Mouse (Mus musculus) small intestine, adult 2 months (tissue): ENCODE data around the gene St7. TPM values are rescaled to one million over a fixed set of nuclear protein-coding genes. Genes with fewer than 3 reads are reported as not detected.

Source experiments
- H3K27ac ChIP-seq: fragments of 200-500 bp; 2 replicates; pipeline ENCODE4 v1.5.1; 2012; ENCODE audit warnings: low read depth, low read length, control low read depth, inconsistent platforms; ENCODE audit not compliant: insufficient read depth
- H3K27me3 ChIP-seq: fragments of 200-500 bp; 2 replicates; pipeline ENCODE4 v1.6.1; 2012; ENCODE audit warnings: mild to moderate bottlenecking, moderate library complexity, low read length, inconsistent platforms; ENCODE audit not compliant: control insufficient read depth, insufficient read depth
- H3K36me3 ChIP-seq: fragments of 200-500 bp; 2 replicates; pipeline ENCODE4 v1.6.1; 2012; ENCODE audit warnings: mild to moderate bottlenecking, low read length, control low read depth, inconsistent platforms; ENCODE audit not compliant: control insufficient read depth, insufficient read depth
- H3K4me1 ChIP-seq: fragments of 200-500 bp; 2 replicates; pipeline ENCODE4 v1.6.1; 2012; ENCODE audit warnings: low read length, inconsistent platforms, mixed read lengths; ENCODE audit not compliant: control insufficient read depth, insufficient read depth, insufficient read length
- H3K4me3 ChIP-seq: fragments of 200-500 bp; 2 replicates; pipeline ENCODE4 v1.5.1; 2012; ENCODE audit warnings: low read depth, mild to moderate bottlenecking, control low read depth, inconsistent platforms, low read length, moderate library complexity
- CTCF ChIP-seq: fragments of 200-500 bp; IDR thresholded peaks from 2 replicates; pipeline ENCODE4 v1.5.1; 2012; ENCODE audit warnings: low read depth, mild to moderate bottlenecking, control low read depth, inconsistent platforms, low read length, moderate library complexity, mixed read lengths; ENCODE audit not compliant: insufficient replicate concordance, insufficient read length; ENCODE audit errors: extremely low read depth
- POLR2A ChIP-seq: fragments of 200-500 bp; IDR thresholded peaks from 2 replicates; pipeline ENCODE4 v1.6.1; 2012; ENCODE audit warnings: low read depth, mild to moderate bottlenecking, control low read depth, inconsistent platforms, low read length, moderate library complexity
- WGBS: fragments of 180-500 bp; shearing (Covaris S2); methylation state at CpG from one replicate; pipeline ENCODE4 v1.1.7; 2018; 5-methylcytosine and 5-hydroxymethylcytosine counted together
- polyA plus RNA-seq: library from polyadenylated mRNA; depleted of rRNA; stranded (reverse); fragments of >200 nt; gene quantifications from 2 replicates; pipeline ENCODE4 v1.2.3, GENCODE M21; 2012

Gene St7
- polyA plus RNA-seq, 1 experiment: 3.3 TPM

GRCm38 (mm10) chr6:17823614-17824013 lies 130.9 kb downstream of the St7 start:
- WGBS: 96% methylated on average over 2 of the region's 2 CpGs
- H3K4me3 ChIP-seq: no peak overlapping the region
- peaks cover 2% of the 10 kb centered on the region; the same call in 1 of the 2 replicates for H3K4me1 ChIP-seq
- no peaks in the 10 kb centered on the region for H3K27me3 ChIP-seq
- no peaks in the 10 kb centered on the region for H3K36me3 ChIP-seq
- H3K27ac ChIP-seq: no peak overlapping the region
- TF ChIP-seq POLR2A (no peak), CTCF (no peak)

- H3K27ac ChIP-seq: no peak overlapping the region
- H3K36me3 ChIP-seq: no peaks in the 10 kb centered on the region
- H3K4me1 ChIP-seq: peaks cover 2% of the 10 kb centered on the region; the same call in 1 of the 2 replicates
- WGBS: 100% methylated on average over 1 of the region's 1 CpGs
- no peaks in the 10 kb centered on the region for H3K27me3 ChIP-seq
- TF ChIP-seq CTCF: no peak
- TF ChIP-seq POLR2A: no peak
- H3K4me3 ChIP-seq: no peak overlapping the region
Measured at GRCm38 (mm10) chr6:17824735-17825134, 132.0 kb downstream of the St7 start.

GRCm38 (mm10) chr6:17828382-17828781 lies 135.6 kb downstream of the St7 start:
- Histone ChIP-seq H3K36me3 (no peaks in the 10 kb centered on the region), H3K4me3 (no peak overlapping the region), H3K27me3 (no peaks in the 10 kb centered on the region), H3K4me1 (peaks cover 2% of the 10 kb centered on the region; the same call in 1 of the 2 replicates), H3K27ac (no peak overlapping the region)
- no peak for TF ChIP-seq CTCF
- TF ChIP-seq POLR2A: no peak
- WGBS: 82% methylated on average over 4 of the region's 4 CpGs

GRCm38 (mm10) chr6:17829981-17830380 lies 137.2 kb downstream of the St7 start:
- Histone ChIP-seq H3K4me1 (peaks cover 2% of the 10 kb centered on the region; the same call in 1 of the 2 replicates), H3K36me3 (no peaks in the 10 kb centered on the region), H3K4me3 (no peak overlapping the region), H3K27ac (no peak overlapping the region), H3K27me3 (no peaks in the 10 kb centered on the region)
- TF ChIP-seq CTCF (no peak), POLR2A (no peak)
- WGBS: 100% methylated on average over 1 of the region's 1 CpGs

GRCm38 (mm10) chr6:17834493-17834892 lies 141.8 kb downstream of the St7 start:
- no peaks in the 10 kb centered on the region for H3K27me3 ChIP-seq
- H3K4me1 ChIP-seq: no peaks in the 10 kb centered on the region
- WGBS: 30% methylated on average over 7 of the region's 7 CpGs
- no peak overlapping the region for H3K27ac ChIP-seq
- H3K36me3 ChIP-seq: no peaks in the 10 kb centered on the region
- H3K4me3 ChIP-seq: no peak overlapping the region
- TF ChIP-seq CTCF (no peak), POLR2A (no peak)

GRCm38 (mm10) chr6:17835693-17836092 lies 143.0 kb downstream of the St7 start:
- TF ChIP-seq POLR2A: no peak
- no peak for TF ChIP-seq CTCF
- Histone ChIP-seq H3K36me3 (no peaks in the 10 kb centered on the region), H3K27ac (no peak overlapping the region), H3K4me1 (no peaks in the 10 kb centered on the region), H3K4me3 (no peak overlapping the region), H3K27me3 (no peaks in the 10 kb centered on the region)
- WGBS: 67% methylated on average over 6 of the region's 6 CpGs

GRCm38 (mm10) chr6:17837676-17838075 lies 144.9 kb downstream of the St7 start:
- no peak for TF ChIP-seq POLR2A
- no peak for TF ChIP-seq CTCF
- no peaks in the 10 kb centered on the region for H3K27me3 ChIP-seq
- WGBS: 68% methylated on average over 1 of the region's 1 CpGs
- H3K4me1 ChIP-seq: no peaks in the 10 kb centered on the region
- H3K36me3 ChIP-seq: no peaks in the 10 kb centered on the region
- H3K4me3 ChIP-seq: no peak overlapping the region
- H3K27ac ChIP-seq: no peak overlapping the region

GRCm38 (mm10) chr6:17840431-17840830 lies 147.7 kb downstream of the St7 start:
- no peaks in the 10 kb centered on the region for H3K27me3 ChIP-seq
- no peak for TF ChIP-seq POLR2A
- no peak for TF ChIP-seq CTCF
- no peak overlapping the region for H3K27ac ChIP-seq
- H3K36me3 ChIP-seq: no peaks in the 10 kb centered on the region
- no peak overlapping the region for H3K4me3 ChIP-seq
- no peaks in the 10 kb centered on the region for H3K4me1 ChIP-seq
- 89% methylated on average over 29 of the region's 29 CpGs for WGBS
